Mouse (Mus musculus): ENCODE data around the gene Tgfb2. TPM values are rescaled to one million over a fixed set of nuclear protein-coding genes. Genes with fewer than 3 reads are reported as not detected.

The Tgfb2 gene
- 4.1 and 5.2 TPM in 2 replicates for polyA plus RNA-seq (2012; rRNA removed)

DNA sequence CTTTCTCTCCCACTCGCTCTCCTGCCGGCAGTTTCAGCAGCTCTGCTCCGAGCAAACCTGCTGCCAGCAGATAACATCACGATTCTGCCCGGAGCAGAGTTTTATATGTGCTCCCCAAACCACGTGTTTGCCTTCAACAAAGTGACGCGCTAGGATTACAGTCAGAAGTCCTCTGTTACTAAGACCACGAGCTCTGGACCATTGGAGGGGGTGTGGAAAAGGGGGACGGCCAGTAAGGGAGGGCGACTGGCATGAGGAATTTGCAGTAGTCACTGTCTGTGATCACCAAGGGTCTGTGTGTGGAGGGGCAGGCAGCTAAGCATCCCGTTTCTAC, at the start of gene Tgfb2:
Tgfb2 (minus strand) TSS at position 75 of the 334 bp plus-strand sequence.
- peak in 1 of 2 experiments; percentile 48 for DNase-seq (ENCODE audit: extremely low spot score in 1 of 2, low spot score in 1 of 2)

DNA sequence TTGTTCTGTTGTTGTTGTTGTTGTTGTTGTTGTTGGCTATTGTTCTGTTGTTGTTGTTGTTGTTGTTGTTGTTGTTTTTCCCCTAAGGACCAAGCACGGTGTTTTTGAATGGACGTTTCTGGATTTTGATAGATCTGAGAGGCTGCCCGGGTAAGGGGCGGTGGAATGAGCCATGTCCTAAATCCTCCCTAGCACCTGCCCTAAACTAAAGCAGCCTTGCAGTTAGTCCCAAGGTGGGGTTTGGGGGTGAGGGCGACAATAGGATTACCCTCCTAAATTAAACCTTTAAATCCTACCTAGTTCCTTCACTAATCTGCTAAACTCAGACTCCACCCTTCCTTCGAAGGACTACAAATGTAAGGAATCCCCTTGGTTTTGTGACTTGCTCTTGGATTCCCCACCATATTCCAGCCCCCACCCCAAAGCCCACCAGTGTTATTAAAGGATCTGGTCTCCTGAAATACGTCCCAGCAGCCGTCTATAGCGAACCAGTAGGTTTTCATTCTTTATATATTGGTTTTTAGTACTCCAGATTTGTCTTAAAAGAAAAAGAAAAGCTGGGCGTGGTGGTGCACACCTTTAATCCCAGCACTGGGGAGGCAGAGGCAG, 44.0 kb upstream of the Tgfb2 start:
- DNase-seq (ENCODE audit: extremely low spot score in 1 of 2, low spot score in 1 of 2), result no peak

- peak; percentile 42 to 89 for DNase-seq (ENCODE audit: extremely low spot score in 1 of 2, low spot score in 1 of 2)
These were observed 43.2 kb upstream of the Tgfb2 start, which contains the start of gene Rrp15 for GRCm38 (mm10) chr1:186748724-186749653. TSS of gene Rrp15 (minus strand) at chr1:186749358.

DNA sequence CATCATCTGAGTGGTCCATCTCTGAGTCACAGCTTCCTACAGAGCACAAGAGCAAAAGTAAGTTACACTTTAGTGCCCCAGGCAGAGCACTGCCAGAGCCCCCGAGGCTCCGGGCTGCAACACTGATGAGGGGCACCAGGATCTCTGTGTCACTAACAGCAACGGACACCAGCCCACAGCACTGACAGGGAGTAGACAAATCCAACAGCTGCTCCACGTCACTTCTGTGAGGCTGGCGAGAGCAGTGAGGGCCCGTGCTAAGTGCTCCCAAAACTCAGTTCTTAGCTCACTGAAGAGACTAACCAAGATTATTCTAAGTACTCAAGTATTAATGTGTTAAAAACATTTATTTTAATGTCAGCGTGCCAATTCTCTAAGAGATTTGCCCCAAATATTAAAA, 34.0 kb upstream of the Tgfb2 start:
- no peak for DNase-seq (ENCODE audit: extremely low spot score in 1 of 2, low spot score in 1 of 2)

DNA sequence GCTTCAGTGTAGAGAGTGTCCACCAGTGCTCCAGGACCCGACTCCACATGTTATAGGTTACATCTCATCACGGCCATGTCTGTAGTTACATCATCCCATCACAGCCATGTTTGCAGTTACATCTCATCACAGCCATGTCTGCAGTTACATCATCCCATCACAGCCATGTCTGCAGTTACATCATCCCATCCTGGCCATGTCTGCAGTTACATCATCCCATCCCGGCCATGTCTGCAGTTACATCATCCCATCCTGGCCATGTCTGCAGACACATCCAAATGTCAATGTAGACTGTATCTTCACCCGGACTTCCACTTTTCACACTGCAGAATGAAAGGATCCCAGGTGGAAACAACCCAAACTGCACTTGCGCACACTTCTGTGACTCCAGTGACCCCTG, 29.7 kb upstream of the Tgfb2 start:
- no peak for DNase-seq (ENCODE audit: extremely low spot score in 1 of 2, low spot score in 1 of 2)

GRCm38 (mm10) chr1:186733052-186733451, 27.3 kb upstream of the Tgfb2 start:
- DNase-seq (ENCODE audit: extremely low spot score in 1 of 2, low spot score in 1 of 2), result no peak

- DNase-seq (ENCODE audit: extremely low spot score in 1 of 2, low spot score in 1 of 2), result no peak
These were observed 23.0 kb upstream of the Tgfb2 start for GRCm38 (mm10) chr1:186728778-186729177.

- no peak for DNase-seq (ENCODE audit: extremely low spot score in 1 of 2, low spot score in 1 of 2)
These were observed 20.3 kb upstream of the Tgfb2 start for GRCm38 (mm10) chr1:186726117-186726516.

DNA sequence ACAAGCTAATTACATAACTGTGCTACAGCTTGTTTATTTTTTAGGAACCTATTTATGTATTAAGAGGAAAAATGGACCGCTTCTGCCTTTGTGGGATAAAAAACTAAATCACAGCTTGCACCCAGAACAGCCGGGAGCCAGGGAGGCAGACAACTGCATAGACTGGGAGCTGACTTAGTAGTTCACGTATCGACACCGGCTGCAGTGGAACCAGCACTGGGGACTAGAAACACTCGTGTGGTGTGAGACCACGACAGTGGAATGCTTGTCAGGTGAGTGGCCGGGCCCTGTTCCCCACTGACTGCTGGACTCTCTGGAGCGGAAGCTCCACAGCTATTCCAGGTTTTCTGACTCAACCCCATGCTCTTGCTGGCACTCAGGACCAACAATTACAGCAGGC, 16.5 kb upstream of the Tgfb2 start:
- DNase-seq (ENCODE audit: extremely low spot score in 1 of 2, low spot score in 1 of 2), result no peak

GRCm38 (mm10) chr1:186721846-186722245, 16.1 kb upstream of the Tgfb2 start:
- DNase-seq (ENCODE audit: extremely low spot score in 1 of 2, low spot score in 1 of 2), result peak; percentile 53 to 94

GRCm38 (mm10) chr1:186721166-186721565, 15.4 kb upstream of the Tgfb2 start:
- no peak for DNase-seq (ENCODE audit: extremely low spot score in 1 of 2, low spot score in 1 of 2)

DNA sequence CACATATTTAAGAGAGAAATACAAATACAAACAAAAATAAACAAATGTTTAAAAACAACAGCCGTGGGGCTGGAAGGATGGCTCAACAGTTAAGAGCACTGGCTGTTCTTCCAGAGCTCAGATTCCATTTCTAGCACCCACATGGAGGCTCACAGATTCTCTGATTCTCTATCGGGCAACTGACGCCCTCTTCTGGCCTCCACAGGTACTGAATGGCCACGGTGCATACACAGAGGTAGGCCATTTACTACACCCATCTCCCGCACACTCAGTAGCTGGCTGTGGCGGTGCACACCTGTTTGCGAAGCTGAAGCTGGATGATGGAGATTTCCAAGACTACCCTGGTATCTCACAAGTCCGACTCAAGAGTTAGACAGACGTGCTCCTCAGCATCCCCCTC, 13.9 kb upstream of the Tgfb2 start:
- DNase-seq (ENCODE audit: extremely low spot score in 1 of 2, low spot score in 1 of 2), result no peak

DNA sequence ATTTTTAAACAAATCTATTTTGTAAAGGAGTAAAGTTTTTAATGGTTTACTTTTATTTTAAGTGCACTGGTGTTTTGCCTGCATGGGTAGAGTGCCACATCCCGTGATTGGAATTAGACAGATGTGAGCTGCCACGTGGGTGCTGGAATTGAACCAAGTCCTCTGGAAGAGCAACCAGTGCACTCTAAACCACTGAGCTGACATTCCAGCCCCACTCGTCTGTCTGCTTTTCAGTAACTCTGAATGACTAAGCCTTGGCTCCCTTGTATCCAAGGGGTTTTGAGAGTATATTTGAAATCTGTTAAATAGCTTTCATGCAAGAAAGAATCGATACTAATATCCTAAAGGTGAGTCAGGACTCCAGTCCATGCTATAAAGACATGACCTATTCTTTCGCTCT, 13.1 kb upstream of the Tgfb2 start:
- no peak for DNase-seq (ENCODE audit: extremely low spot score in 1 of 2, low spot score in 1 of 2)

GRCm38 (mm10) chr1:186714980-186715896, 9.4 kb upstream of the Tgfb2 start:
- no peak for DNase-seq (ENCODE audit: extremely low spot score in 1 of 2, low spot score in 1 of 2)

DNA sequence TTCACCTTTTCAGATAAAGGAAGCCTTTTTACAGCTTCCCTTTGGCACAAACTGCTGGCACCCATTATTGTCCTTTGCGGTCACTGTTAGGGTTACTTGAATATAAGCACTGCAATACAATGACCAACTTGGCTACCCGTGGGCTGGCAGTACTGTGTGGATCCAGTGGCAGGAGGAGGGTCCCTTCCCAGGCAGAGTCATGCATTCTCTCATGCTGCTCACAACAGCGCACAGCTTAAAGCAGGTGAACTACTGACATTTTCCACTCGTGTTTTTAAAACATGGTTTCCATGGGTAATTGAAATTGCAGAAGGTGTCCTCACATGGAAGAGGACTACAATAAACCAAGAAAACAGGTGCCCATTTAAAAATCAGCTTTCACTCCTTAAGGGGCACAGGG, 8.4 kb upstream of the Tgfb2 start:
- DNase-seq (ENCODE audit: extremely low spot score in 1 of 2, low spot score in 1 of 2), result no peak

DNA sequence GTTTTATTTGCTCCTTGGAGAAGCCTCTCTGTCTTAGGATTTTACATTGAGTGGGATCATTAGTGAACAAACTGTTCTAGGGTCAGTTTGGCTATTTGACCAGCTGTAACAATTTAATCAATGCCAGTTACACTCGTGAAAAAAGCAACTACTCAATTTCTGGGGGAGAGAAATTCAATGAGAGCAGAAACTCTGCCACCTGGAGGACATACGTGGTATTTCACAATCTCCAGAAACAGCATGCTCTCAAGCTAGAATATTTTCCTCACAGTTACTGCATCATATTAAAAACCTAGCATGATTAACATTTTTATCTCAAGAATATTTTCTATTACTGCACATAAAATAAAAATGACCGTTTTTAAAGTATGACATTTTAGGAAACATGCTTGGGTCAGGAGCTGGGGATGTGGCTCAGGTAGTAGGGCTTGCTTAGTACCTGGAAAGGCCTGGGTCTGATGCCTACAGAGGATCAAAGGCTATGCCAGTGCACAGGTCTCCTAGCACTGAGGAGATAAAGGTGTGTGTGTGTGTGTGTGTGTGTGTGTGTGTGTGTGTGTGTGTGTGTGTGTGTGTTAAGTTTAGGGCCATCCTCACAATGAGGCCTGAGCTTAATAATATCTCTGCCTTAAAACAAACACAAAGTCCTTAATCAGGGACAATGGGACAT, 7.1 kb upstream of the Tgfb2 start:
- DNase-seq (ENCODE audit: extremely low spot score in 1 of 2, low spot score in 1 of 2), result peak in 1 of 2 experiments; percentile 79

DNA sequence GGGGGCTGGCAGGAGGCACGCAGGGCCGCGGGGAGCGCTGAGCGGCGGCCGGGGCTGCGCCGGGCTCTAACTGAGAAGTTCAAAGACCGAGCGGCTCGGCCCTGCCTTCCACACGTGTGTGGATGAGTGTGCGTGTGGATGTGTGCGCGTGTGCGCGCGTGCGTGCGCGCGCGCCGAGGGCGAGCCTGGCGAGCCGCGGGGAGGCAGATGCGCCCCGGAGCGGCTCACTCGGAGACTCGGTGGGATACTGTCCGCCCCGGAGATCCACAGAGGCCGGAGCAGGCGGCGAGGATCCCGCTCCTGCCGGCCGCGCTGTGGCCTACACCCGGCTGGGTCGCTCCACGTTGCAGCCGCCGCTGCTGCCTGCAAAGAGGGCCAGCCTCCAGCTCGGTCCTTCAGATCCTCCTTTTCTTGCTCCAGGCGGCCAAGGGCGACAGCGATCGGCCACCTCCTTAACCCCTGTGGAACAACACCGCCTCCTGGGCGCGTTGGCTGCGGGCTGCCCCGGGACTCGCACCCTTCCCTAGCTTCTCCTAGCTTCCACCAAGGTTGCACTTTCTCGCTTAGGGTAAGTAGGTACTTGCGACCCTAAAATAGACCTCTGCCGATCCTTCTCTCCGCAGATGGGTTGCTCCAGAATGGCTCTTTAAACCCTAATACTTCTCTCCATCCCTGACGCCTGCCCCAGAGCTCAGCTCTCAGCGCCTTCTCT, 430 bp downstream of the Tgfb2 start:
- DNase-seq (ENCODE audit: extremely low spot score in 1 of 2, low spot score in 1 of 2), result peak in 1 of 2 experiments; percentile 45

DNA sequence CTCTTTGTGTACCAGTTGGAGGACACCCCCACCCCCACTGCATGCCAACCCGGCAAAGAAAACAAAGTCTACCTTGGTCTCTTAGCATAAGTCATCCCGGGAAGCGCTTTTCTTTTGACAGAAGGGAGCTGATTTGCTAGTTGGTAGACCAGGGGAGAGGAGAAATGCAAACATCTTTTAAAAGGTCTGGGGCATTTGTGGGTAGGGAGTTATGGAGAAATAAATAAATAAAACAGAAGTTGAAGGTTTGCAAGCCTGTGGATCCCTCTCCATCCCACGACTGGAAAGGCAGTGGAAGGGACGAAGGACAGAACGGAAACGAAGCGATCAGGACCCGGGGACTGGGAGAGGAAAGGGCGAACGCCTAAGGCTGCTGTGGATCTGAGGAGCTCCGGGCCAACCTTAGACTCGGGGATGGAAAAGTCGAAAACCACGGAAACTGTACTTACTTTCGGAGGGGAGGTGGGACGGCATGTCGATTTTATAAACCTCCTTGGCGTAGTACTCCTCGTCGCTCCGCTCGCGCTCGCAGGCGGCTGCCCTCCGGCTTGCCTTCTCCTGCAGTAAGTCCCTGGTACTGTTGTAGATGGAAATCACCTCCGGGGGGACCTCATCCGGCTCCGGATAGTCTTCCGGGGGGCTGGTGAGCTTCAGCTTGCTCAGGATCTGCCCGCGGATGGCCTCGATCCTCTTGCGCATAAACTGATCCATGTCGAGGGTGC, 1.6 kb downstream of the Tgfb2 start:
- DNase-seq (ENCODE audit: extremely low spot score in 1 of 2, low spot score in 1 of 2), result no peak
